Mouse (Mus musculus) CH12.LX (cell line): ENCODE measurements at regions not wholly inside any gene's neighbourhood (a gene's known extent, or its start where the extent isn't known, plus 50 kb on each side); places are given as distances from the start of the nearest gene placed in this dataset.

Source experiments
- CHD2 ChIP-seq: IDR thresholded peaks from 2 replicates; pipeline ENCODE4 v1.6.1; 2011; ENCODE audit warnings: low read length, improper control_type of control experiment
- ETS1 ChIP-seq: conservative IDR thresholded peaks from 2 replicates; pipeline ENCODE4 v1.6.1; 2012; ENCODE audit warnings: low read depth, mild to moderate bottlenecking, inconsistent platforms, low read length, improper control_type of control experiment, moderate library complexity
- HCFC1 ChIP-seq: IDR thresholded peaks from 2 replicates; pipeline ENCODE4 v1.6.1; 2012; ENCODE audit warnings: low read depth, mild to moderate bottlenecking, inconsistent platforms, low read length, improper control_type of control experiment
- MAZ ChIP-seq: IDR thresholded peaks from 2 replicates; pipeline ENCODE4 v1.6.1; 2012; ENCODE audit warnings: low read depth, mild to moderate bottlenecking, inconsistent platforms, low read length, improper control_type of control experiment, moderate library complexity

DNA sequence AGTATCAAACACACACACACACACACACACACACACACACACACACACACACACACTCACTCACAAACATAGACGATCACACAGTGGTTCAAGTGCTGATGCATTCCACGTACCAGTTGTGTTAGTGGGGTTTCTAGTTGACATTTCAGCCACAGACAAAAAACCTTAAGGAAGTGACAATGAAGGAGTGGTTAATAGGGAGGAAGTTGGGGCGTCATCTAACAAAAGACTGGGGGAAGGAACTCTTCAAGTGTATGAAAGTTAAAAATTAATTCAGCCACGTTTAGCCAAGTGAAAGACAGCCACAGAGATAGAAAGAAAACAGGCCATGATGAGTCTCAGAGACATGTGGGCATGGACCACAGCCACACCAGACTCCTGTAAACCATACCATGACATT lies 316.1 kb upstream of the Slc24a5 start:
- TF ChIP-seq HCFC1 (no peak), MAZ (no peak), ETS1 (no peak), CHD2 (no peak)
